7 mouse cellular contexts compared by ENCODE assay signal in the genomic region with DNA sequence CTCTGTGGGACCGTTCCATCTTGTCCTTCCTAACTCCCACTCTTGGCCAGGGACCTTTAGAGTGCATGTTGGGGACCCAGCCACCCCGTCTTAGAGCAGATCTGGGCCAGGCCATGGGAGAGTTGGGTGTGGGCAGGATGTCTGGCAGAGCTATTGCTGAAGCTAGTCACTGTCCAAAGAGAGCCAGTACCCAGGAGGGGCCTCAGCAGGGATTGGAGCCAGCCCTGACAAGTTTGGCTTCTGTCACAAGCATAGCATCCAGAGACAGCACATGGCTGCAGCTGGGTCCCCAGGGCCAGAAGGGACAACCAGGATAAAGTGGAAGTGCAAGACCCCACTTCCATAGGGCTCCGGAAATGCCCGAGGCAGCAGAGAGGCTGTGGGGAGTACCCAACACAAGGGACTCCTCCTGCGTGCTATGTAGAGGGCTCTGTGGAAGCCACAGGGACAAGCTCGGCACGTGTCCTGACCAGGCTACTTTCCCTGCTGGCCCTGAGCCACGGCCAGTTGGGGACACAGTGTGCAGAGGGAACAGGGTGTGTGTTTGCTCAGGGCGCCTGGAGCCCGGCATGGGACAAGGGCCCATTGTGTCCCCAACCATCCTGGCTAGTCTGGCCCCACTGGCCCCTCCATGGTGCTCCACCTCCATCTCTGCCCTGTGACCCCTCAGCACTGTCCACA. TPM values are rescaled to one million over a fixed set of nuclear protein-coding genes. Genes with fewer than 3 reads are reported as not detected.
DNase-seq lines count a peak whose midpoint lies in the region; ATAC-seq and TF ChIP-seq lines count a peak whose summit lies in the region.

No protein-coding gene starts in this region.

- H3K4me2 ChIP-seq in limb, embryonic 12.5 days, result no peak overlapping the region

- WGBS in kidney, adult 2 months, result 24% methylated on average over 10 of the region's 10 CpGs
- 69% methylated on average over 10 of the region's 10 CpGs for WGBS in limb, embryonic 12.5 days

- TF ChIP-seq POLR2A in kidney, adult 2 months (IDR thresholded peaks at IDR 0.05; ENCODE audit: low read depth, low read length), result peak; percentile 17

- H3K27ac ChIP-seq in kidney, adult 2 months (ENCODE audit: insufficient read depth, low read depth, low read length), result peak overlapping the region; percentile 96
- peak overlapping the region; percentile 23; the same call in 1 of the 2 replicates for H3K27ac ChIP-seq in limb, embryonic 12.5 days

- TF ChIP-seq CTCF in kidney, adult 2 months (conservative IDR thresholded peaks at IDR 0.05; ENCODE audit: insufficient read depth, insufficient read length, low read depth, low read length), result no peak

- peaks cover 48% of the 10 kb centered on the region for H3K4me1 ChIP-seq in kidney, adult 2 months (ENCODE audit: control insufficient read depth, insufficient read depth, low read length)
- H3K4me1 ChIP-seq in limb, embryonic 12.5 days (replicated peaks), result peaks cover 31% of the 10 kb centered on the region

- H3K9me3 ChIP-seq in limb, embryonic 12.5 days, result no peaks in the 10 kb centered on the region

- no peaks in the 10 kb centered on the region for H3K36me3 ChIP-seq in kidney, adult 2 months (ENCODE audit: control insufficient read depth, insufficient read depth, low read length)
- no peaks in the 10 kb centered on the region for H3K36me3 ChIP-seq in limb, embryonic 12.5 days

- no peak overlapping the region for H3K4me3 ChIP-seq in kidney, adult 2 months (ENCODE audit: insufficient read depth, low read depth, low read length)
- H3K4me3 ChIP-seq in limb, embryonic 12.5 days (replicated peaks), result no peak overlapping the region

- peak; percentile 90 for DNase-seq in adrenal gland, postnatal 14 days
- DNase-seq in cerebellum, adult 18-20 months, result peak; percentile 89 to 92
- DNase-seq in heart, adult 11 months, result peak; percentile 100
- peak; percentile 97 for DNase-seq in kidney, adult 2 months
- peak; percentile 88 to 91 for DNase-seq in right cerebral cortex, postnatal 10 days (ENCODE audit: low spot score in 2 of 2)
- DNase-seq in yolk sac, embryonic 10.5 days (ENCODE audit: low spot score), result no peak

- H3K9ac ChIP-seq in limb, embryonic 12.5 days (replicated peaks), result no peak overlapping the region

- no peak for ATAC-seq in limb, embryonic 12.5 days (ENCODE audit: insufficient number of reproducible peaks, insufficient read depth, low FRiP score, low TSS enrichment, low read depth)

- H3K27me3 ChIP-seq in kidney, adult 2 months (replicated peaks; ENCODE audit: control insufficient read depth, insufficient read depth, low read length), result no peaks in the 10 kb centered on the region
- H3K27me3 ChIP-seq in limb, embryonic 12.5 days, result no peaks in the 10 kb centered on the region

RNA-seq across cellular contexts. Expression of gene Pim3, which starts 11.7 kb away (rescaled TPM):
- total RNA-seq in adrenal gland, postnatal 14 days (2021), result 70.9 and 76.5 TPM in 2 replicates
- polyA plus RNA-seq in kidney, adult 2 months (2012; rRNA removed), result 78.5 and 85.8 TPM in 2 replicates
- polyA plus RNA-seq in limb, embryonic 12.5 days (2016; fragmentation: Nextera tagmentation; extraction: Ambion mirVana), result 53.9 and 55.3 TPM in 2 replicates

RNA-seq across cellular contexts. Expression of gene Creld2, which starts 30.8 kb away (rescaled TPM):
- 33.0 and 35.0 TPM in 2 replicates for total RNA-seq in adrenal gland, postnatal 14 days (2021)
- polyA plus RNA-seq in kidney, adult 2 months (2012; rRNA removed), result 27.3 and 30.4 TPM in 2 replicates
- 70.6 and 74.7 TPM in 2 replicates for polyA plus RNA-seq in limb, embryonic 12.5 days (2016; fragmentation: Nextera tagmentation; extraction: Ambion mirVana)

RNA-seq across cellular contexts. Expression of gene Alg12, which starts 31.2 kb away (rescaled TPM):
- total RNA-seq in adrenal gland, postnatal 14 days (2021), result 14.3 and 14.8 TPM in 2 replicates
- polyA plus RNA-seq in kidney, adult 2 months (2012; rRNA removed), result 18.1 and 21.3 TPM in 2 replicates
- 10.3 and 11.2 TPM in 2 replicates for polyA plus RNA-seq in limb, embryonic 12.5 days (2016; fragmentation: Nextera tagmentation; extraction: Ambion mirVana)
